Mouse (Mus musculus) cerebellum, postnatal 14 days (tissue): ENCODE results near the gene 2310033P09Rik.

ENCODE experiments used
- DNase-seq, 2 experiments: peaks; one replicate each; pipeline ENCODE4 v3.0.0; 2021; ENCODE audit warnings: mixed read lengths in 2 of 2

2310033P09Rik gene

DNA sequence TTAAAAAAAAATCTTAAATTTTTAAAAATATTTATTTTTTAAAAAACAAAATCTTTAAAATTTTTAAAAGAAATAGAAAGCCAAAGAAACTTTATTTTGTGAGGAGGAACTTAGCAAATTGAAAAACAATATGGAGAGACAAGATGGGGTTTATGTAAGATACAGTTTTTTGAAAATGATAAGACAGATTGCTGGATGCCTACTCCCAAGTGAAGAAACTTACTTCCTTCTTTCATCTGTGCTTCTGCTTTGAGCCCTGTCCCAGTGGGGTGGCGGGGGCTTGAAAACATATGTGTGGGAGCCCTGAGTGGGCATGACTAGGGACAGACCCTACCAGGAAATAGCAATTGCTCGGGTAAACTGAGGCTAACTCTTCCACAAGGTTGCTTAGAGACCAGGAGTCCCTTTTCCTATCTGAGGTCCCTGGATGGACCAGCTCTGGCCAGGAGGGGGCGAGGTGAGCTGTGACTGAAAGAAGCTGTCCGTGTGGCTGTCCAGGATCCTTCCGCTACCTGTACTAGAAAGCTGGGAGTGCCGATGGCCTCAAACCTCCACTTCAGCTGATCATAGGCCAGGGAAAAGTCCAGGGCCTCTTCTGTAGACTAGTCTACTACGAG, 22.1 kb downstream of the 2310033P09Rik start:
- peak; percentile 85 to 87 for DNase-seq

DNA sequence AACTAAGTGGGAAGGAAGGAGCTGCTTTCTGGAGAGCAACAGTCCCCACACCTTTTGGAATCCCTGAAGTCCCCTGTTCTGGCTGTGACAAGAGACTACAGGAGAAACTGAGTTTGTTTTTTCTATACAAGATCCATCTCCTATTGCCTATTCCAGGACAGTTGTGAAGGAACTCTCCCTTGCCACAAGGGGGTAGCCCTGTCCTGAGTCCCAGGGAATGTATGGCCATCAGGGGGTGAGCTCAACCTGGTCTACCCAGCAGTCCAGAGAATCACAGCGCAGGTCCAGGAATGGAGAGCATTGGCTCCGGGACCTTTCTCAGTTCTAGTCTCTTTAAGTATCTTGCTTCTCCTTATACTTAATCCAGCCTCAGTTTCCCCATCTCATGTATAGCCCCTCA, 24.7 kb downstream of the 2310033P09Rik start:
- DNase-seq, result no peak

DNA sequence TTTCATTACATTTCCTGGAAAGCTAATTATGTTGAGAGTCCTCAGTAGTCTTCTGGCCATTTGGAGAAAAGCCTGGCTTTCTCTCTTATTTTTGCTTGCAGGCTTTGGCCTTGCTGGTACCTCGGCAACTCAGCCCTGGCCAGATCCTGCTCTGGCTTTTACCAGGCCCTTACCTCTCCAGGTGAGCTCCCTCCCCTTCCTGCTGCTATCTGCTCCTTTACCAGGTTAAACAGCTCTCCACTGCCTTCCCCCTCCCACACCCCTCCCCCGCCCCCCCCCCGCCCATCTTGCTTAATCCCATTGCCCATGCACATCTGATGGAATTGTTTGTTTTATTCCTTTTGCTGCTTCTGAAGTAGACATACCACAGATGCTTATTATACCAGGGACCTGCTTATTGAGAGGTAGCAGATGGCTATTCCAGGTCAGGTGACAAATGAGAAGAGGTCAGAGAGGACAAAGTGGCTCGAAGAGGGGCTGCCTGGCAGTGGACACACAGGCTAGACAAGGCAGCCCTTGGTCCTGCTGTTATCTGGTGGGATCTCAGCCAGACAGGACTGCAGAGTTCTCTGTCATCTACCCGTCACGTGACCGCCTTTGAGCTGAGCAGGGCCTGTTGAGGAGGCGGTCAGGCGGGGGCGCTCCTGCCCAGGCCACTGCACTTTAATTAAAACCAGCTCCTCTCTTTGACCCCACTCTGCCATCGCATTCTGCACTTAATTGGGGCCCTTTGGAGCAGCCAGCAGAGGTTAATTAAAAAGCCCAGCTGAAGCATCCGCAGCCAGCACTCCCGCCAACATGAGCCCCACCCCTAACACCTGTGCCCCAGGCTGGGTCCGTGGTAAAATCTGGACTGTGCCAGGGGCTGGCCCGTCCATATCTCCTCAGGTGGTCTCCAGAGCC, 30.7 kb downstream of the 2310033P09Rik start:
- peak; percentile 91 to 94 for DNase-seq

DNA sequence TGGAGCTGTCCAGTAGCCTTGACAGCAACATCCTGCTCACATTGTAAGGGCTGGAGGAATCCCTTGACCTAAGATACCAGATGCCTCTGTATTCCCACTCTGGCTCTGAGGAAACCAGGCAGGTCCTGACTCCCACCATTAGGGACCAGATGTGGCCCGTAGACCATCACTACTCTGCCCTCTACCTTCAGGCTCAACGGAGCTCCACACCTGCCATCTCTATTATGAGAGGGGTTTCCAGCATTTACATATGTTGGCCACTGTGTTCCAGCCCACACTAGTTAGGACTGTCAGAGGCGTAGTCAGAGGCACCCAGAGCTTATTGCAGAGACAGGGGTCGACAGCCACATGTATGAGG, 31.3 kb downstream of the 2310033P09Rik start:
- DNase-seq, result no peak

GRCm38 (mm10) chr11:59239796-59240195, 31.7 kb downstream of the 2310033P09Rik start:
- peak; percentile 52 to 54 for DNase-seq

DNA sequence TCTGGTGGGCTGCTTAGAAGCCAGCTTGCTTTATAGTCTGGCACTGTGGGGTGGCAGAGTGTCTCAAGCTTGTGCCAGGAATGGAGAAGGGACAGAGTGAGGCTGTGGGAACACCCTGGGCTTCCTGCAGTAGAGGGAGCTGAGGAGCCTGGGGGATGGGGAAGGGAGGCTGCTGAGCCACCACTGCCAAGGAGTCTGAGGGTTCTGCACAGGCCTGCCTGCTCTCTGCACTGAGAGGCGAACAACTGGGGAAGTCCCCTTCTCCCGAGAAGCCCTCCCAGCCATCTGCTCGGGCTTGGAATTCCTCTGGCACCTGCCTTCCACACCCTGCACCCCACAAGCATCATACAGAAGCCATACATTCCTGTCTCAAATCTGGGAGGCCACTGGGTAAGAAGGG, 33.7 kb downstream of the 2310033P09Rik start:
- peak in 1 of 2 experiments; percentile 23 for DNase-seq

DNA sequence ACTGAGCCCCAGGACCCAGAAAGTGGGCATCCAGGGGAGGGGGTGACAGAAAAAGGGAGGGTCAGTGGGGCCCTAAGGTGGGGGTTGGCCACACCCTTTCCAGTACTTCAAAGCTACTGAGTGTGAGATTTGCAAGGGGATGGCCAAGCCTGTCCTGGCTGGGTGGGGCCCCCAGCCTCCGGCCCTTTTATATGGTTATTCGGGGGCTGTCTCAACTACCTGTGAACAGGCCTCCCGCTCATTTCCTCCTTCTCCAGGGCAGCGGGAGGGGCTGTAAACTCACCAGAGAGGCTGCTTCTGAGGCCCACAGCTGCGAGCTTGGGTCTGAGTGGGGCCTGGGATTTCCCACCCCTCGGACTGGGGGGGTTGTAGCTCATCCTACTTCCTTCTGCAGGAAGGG, 35.7 kb downstream of the 2310033P09Rik start:
- DNase-seq, result no peak

GRCm38 (mm10) chr11:59248101-59248500, 40.0 kb downstream of the 2310033P09Rik start:
- no peak for DNase-seq

DNA sequence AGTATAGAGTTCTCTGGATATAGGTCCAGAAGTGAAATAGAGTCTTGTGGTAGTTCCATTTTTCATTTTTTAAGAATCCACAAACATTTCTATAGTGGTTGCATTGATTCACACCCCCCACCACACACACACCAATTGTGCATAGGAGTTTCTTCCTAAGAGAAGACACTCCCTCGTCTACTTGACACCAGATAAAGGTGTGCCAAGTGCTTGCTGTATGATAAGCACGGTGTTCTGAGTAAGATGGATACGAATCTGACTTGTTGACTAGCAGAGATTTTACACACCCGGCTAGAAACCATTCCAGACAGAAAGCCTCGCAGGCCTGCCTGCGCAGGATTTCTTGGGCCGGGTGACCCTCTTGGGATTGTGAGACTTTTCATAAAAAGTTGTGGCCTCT, 51.5 kb downstream of the 2310033P09Rik start:
- DNase-seq, result no peak
